Mouse (Mus musculus) left cerebral cortex, adult 2 months (tissue): ENCODE measurements around the gene Erp27. TPM values are rescaled to one million over a fixed set of nuclear protein-coding genes. Genes with fewer than 3 reads are reported as not detected.
"Not testable (repeated sequence)": the region's sequence is repeated elsewhere in the genome, so short reads cannot be mapped to it uniquely, and the experiment has no call there.

Experiments
- DNase-seq, 2 experiments: peaks; one replicate each; pipeline ENCODE4 v3.0.0; 2021 to 2022; ENCODE audit warnings: low spot score in 2 of 2, mixed read lengths in 1 of 2; ENCODE audit errors: extremely low spot score in 1 of 2
- H3K27ac ChIP-seq: fragments of 200-600 bp; 2 replicates; pipeline ENCODE4 v1.8.1; 2022
- H3K4me3 ChIP-seq: fragments of 200-600 bp; 2 replicates; pipeline ENCODE4 v1.8.1; 2022
- CTCF ChIP-seq: fragments of 200-600 bp; IDR thresholded peaks from 2 replicates; pipeline ENCODE4 v1.8.1; 2022; ENCODE audit warnings: antibody characterized with exemption, mild to moderate bottlenecking, moderate library complexity
- intact Hi-C: fragments of 180-260 bp; cut with DNase I; formaldehyde crosslinking; loops from one replicate; pipeline ENCODE4 v1.15.1; 2025
- long read RNA-seq, 2 experiments: library from polyadenylated mRNA; stranded (forward); transcript quantifications; one replicate each; pipeline ENCODE4 v2.0.0; 2021; ENCODE audit warnings: borderline mapping rate in 2 of 2
- total RNA-seq, 2 experiments: library from RNA; stranded (reverse); gene quantifications; 2 replicates each; pipeline ENCODE4 v1.2.3; 2021

The Erp27 gene
- total RNA-seq = under 1 TPM in 1 of 2 experiments, not detected in 1; 0.35 TPM
- long read RNA-seq, experiment 1 = 0 reads
- long read RNA-seq, experiment 2, partial matches to known transcripts = 0 of 1 reads
- long read RNA-seq, experiment 2, other reads (novel, unspliced or antisense) = 1 of 1 reads

GRCm38 (mm10) chr6:136922080-136922479, at the start of gene Erp27:
Gene Erp27 (minus strand): TSS chr6:136922180.
- DNase-seq = no peak
- Histone ChIP-seq H3K4me3 (no peak within 1 kb of the TSS), H3K27ac (no peak within 1 kb of the TSS)
- intact Hi-C loops = loop anchor here (5.0 kb wide), 1 partner anchor 45 kb away; no protein-coding TSS in a partner anchor
- TF ChIP-seq CTCF = no peak

GRCm38 (mm10) chr6:136968877-136969276, 46.9 kb upstream of the Erp27 start:
- H3K27ac ChIP-seq, H3K4me3 ChIP-seq, DNase-seq: not testable (repeated sequence)
- intact Hi-C loops = loop anchor here (5.0 kb wide), 2 partner anchors 47 to 107 kb away; partner anchors contain the start of genes Erp27 and Pde6h
- peak; percentile 65 for TF ChIP-seq CTCF

- no peak for DNase-seq
- H3K27ac ChIP-seq = no peak overlapping the region
- TF ChIP-seq CTCF = no peak
- intact Hi-C loops = loop anchor here (5.0 kb wide), 2 partner anchors 45 to 105 kb away; partner anchors contain the start of genes Erp27 and Pde6h
- no peak overlapping the region for H3K4me3 ChIP-seq
These were observed 45.5 kb upstream of the Erp27 start for GRCm38 (mm10) chr6:136967466-136967865.

- Histone ChIP-seq H3K4me3 (no peak overlapping the region), H3K27ac (no peak overlapping the region)
- no peak for TF ChIP-seq CTCF
- intact Hi-C loops = loop anchor here (5.0 kb wide), 2 partner anchors 44 to 104 kb away; partner anchors contain the start of genes Erp27 and Pde6h
- DNase-seq = no peak
These were observed 43.9 kb upstream of the Erp27 start for GRCm38 (mm10) chr6:136965912-136966311.

- Histone ChIP-seq H3K27ac (no peak overlapping the region), H3K4me3 (no peak overlapping the region)
- no peak for TF ChIP-seq CTCF
- no peak for DNase-seq
- intact Hi-C loops = loop anchor here (5.0 kb wide), 2 partner anchors 43 to 103 kb away; partner anchors contain the start of genes Erp27 and Pde6h
These were observed 42.9 kb upstream of the Erp27 start for GRCm38 (mm10) chr6:136964609-136965510.

- DNase-seq = no peak
- Histone ChIP-seq H3K4me3 (no peak overlapping the region), H3K27ac (no peak overlapping the region)
- intact Hi-C loops = no loop called here
- TF ChIP-seq CTCF = no peak
These were observed 41.0 kb upstream of the Erp27 start for GRCm38 (mm10) chr6:136962957-136963356.

- Histone ChIP-seq H3K27ac (no peak overlapping the region), H3K4me3 (no peak overlapping the region)
- intact Hi-C loops = no loop called here
- TF ChIP-seq CTCF = no peak
- no peak for DNase-seq
These were observed 37.2 kb upstream of the Erp27 start for GRCm38 (mm10) chr6:136959131-136959530.

- intact Hi-C loops = no loop called here
- no peak for TF ChIP-seq CTCF
- H3K4me3 ChIP-seq = no peak overlapping the region
- no peak overlapping the region for H3K27ac ChIP-seq
- no peak for DNase-seq
These were observed 35.1 kb upstream of the Erp27 start for GRCm38 (mm10) chr6:136957062-136957461.

GRCm38 (mm10) chr6:136955240-136955639, 33.3 kb upstream of the Erp27 start:
- TF ChIP-seq CTCF = no peak
- Histone ChIP-seq H3K4me3 (no peak overlapping the region), H3K27ac (no peak overlapping the region)
- intact Hi-C loops = no loop called here
- no peak for DNase-seq

GRCm38 (mm10) chr6:136954715-136955114, 32.7 kb upstream of the Erp27 start:
- no peak for TF ChIP-seq CTCF
- Histone ChIP-seq H3K4me3 (no peak overlapping the region), H3K27ac (no peak overlapping the region)
- no peak for DNase-seq
- intact Hi-C loops = no loop called here

- no peak overlapping the region for H3K4me3 ChIP-seq
- TF ChIP-seq CTCF = no peak
- intact Hi-C loops = no loop called here
- DNase-seq = no peak
- H3K27ac ChIP-seq = no peak overlapping the region
These were observed 32.2 kb upstream of the Erp27 start for GRCm38 (mm10) chr6:136954192-136954591.

- intact Hi-C loops = no loop called here
- H3K4me3 ChIP-seq = no peak overlapping the region
These were observed 30.9 kb upstream of the Erp27 start for GRCm38 (mm10) chr6:136952930-136953329.

More at GRCm38 (mm10) chr6:136952930-136953329, 30.9 kb upstream of the Erp27 start:
- H3K27ac ChIP-seq = no peak overlapping the region
- TF ChIP-seq CTCF = no peak
- no peak for DNase-seq
